In genomic region chr8:125847842-125848241, GRCm38 (mm10) we compare ENCODE assay signal across 13 mouse cellular contexts. TPM values are rescaled to one million over a fixed set of nuclear protein-coding genes. Genes with fewer than 3 reads are reported as not detected.
DNase-seq lines count a peak whose midpoint lies in the region; ATAC-seq and TF ChIP-seq lines count a peak whose summit lies in the region.
"Had no signal": no experiment of that assay in that cellular context is flagged by ENCODE, and none has a peak within 500 bp of the region (broad histone marks: within the 10 kb centered on the region; RNA-seq: fewer than 3 reads in every experiment).

No protein-coding gene starts in this region.

- H3K9me3 ChIP-seq in forebrain, embryonic 12.5 days, result no peaks in the 10 kb centered on the region
- H3K9me3 ChIP-seq in forebrain, embryonic 11.5 days (ENCODE audit: control insufficient read depth, low read length), result no peaks in the 10 kb centered on the region
- H3K9me3 ChIP-seq in CH12.LX (replicated peaks; ENCODE audit: low read length), result no peaks in the 10 kb centered on the region
- H3K9me3 ChIP-seq in hindbrain, embryonic 14.5 days (ENCODE audit: control insufficient read depth, low read length), result no peaks in the 10 kb centered on the region
- no peaks in the 10 kb centered on the region for H3K9me3 ChIP-seq in midbrain, embryonic 15.5 days

- WGBS in forebrain, embryonic 12.5 days, result 55% methylated on average over 12 of the region's 12 CpGs
- 67% methylated on average over 12 of the region's 12 CpGs for WGBS in forebrain, embryonic 11.5 days
- 25% methylated on average over 12 of the region's 12 CpGs for WGBS in hindbrain, embryonic 14.5 days
- WGBS in midbrain, embryonic 15.5 days, result 36% methylated on average over 12 of the region's 12 CpGs

- in situ Hi-C loops in CH12.LX (cut with MboI; ENCODE audit: low pct_ligation_motif_present, low pct_unique_long_range_greater_than_20kb, low sequenced_read_pairs), result no loop called here

- no peak for TF ChIP-seq CTCF in CH12.LX (conservative IDR thresholded peaks at IDR 0.05 in 1 of 2, IDR thresholded peaks at IDR 0.05 in 1 of 2; ENCODE audit: low read depth in 2 of 2, low read length in 2 of 2)

- 0 out of 2 replicates have a peak, but pooled peaks have one; percentile 29 for TF ChIP-seq EP300 in CH12.LX (IDR thresholded peaks at IDR 0.05; ENCODE audit: low read length)

- no peak for DNase-seq in forebrain, embryonic 11.5 days (ENCODE audit: low spot score)
- peak; percentile 37 for DNase-seq in CH12.LX (ENCODE audit: extremely low read depth)
- DNase-seq in hindbrain, embryonic 14.5 days (ENCODE audit: low spot score), result peak; percentile 60
- no peak for DNase-seq in layer of hippocampus, adult 11-12 months (ENCODE audit: low spot score)
- no peak for DNase-seq in right cerebral cortex, postnatal 10 days (ENCODE audit: low spot score in 2 of 2)
- no peak for DNase-seq in cerebellum, adult 9-11 months
- DNase-seq: cerebellum, adult 18-20 months; kidney, postnatal 4 days; lung, adult 18-20 months had no signal

- H3K4me2 ChIP-seq in forebrain, embryonic 12.5 days, result no peak overlapping the region
- H3K4me2 ChIP-seq in forebrain, embryonic 11.5 days (ENCODE audit: low read depth, low read length, severe bottlenecking), result no peak overlapping the region
- no peak overlapping the region; the same call in 1 of the 2 replicates for H3K4me2 ChIP-seq in CH12.LX (ENCODE audit: insufficient read depth, low read depth, poor library complexity, severe bottlenecking)
- H3K4me2 ChIP-seq in hindbrain, embryonic 14.5 days (replicated peaks), result no peak overlapping the region
- no peak overlapping the region for H3K4me2 ChIP-seq in midbrain, embryonic 15.5 days

- no peaks in the 10 kb centered on the region for H3K36me3 ChIP-seq in forebrain, embryonic 12.5 days (replicated peaks)
- H3K36me3 ChIP-seq in forebrain, embryonic 11.5 days (ENCODE audit: control insufficient read depth, insufficient read depth, low read length), result no peaks in the 10 kb centered on the region
- H3K36me3 ChIP-seq in CH12.LX (replicated peaks in 1 of 2; ENCODE audit: control insufficient read depth in 1 of 2, insufficient read depth in 1 of 2, low read length in 1 of 2), result no peaks in the 10 kb centered on the region
- H3K36me3 ChIP-seq in hindbrain, embryonic 14.5 days (replicated peaks; ENCODE audit: control insufficient read depth, insufficient read depth), result peaks cover 14% of the 10 kb centered on the region; the same call in 1 of the 2 replicates
- H3K36me3 ChIP-seq in midbrain, embryonic 15.5 days (replicated peaks), result no peaks in the 10 kb centered on the region
- H3K36me3 ChIP-seq: G1E had no signal

- H3K27me3 ChIP-seq in forebrain, embryonic 12.5 days, result no peaks in the 10 kb centered on the region
- no peaks in the 10 kb centered on the region for H3K27me3 ChIP-seq in forebrain, embryonic 11.5 days (ENCODE audit: control insufficient read depth, insufficient read depth, low read length)
- no peaks in the 10 kb centered on the region for H3K27me3 ChIP-seq in CH12.LX (replicated peaks)
- H3K27me3 ChIP-seq in hindbrain, embryonic 14.5 days (ENCODE audit: control insufficient read depth, insufficient read depth, low read length), result no peaks in the 10 kb centered on the region
- H3K27me3 ChIP-seq in midbrain, embryonic 15.5 days (replicated peaks), result no peaks in the 10 kb centered on the region

- no peak overlapping the region for H3K9ac ChIP-seq in forebrain, embryonic 12.5 days
- no peak overlapping the region for H3K9ac ChIP-seq in forebrain, embryonic 11.5 days (ENCODE audit: low read length)
- no peak overlapping the region for H3K9ac ChIP-seq in CH12.LX (ENCODE audit: insufficient read depth, low read depth)
- H3K9ac ChIP-seq in hindbrain, embryonic 14.5 days, result no peak overlapping the region
- no peak overlapping the region for H3K9ac ChIP-seq in midbrain, embryonic 15.5 days

- H3K4me3 ChIP-seq in forebrain, embryonic 12.5 days (replicated peaks), result no peak overlapping the region
- H3K4me3 ChIP-seq in forebrain, embryonic 11.5 days (ENCODE audit: low read depth, low read length), result no peak overlapping the region
- H3K4me3 ChIP-seq in CH12.LX (replicated peaks in 1 of 3; ENCODE audit: low read depth in 2 of 3, low read length in 2 of 3, poor library complexity in 1 of 3), result no peak overlapping the region
- H3K4me3 ChIP-seq in hindbrain, embryonic 14.5 days (replicated peaks; ENCODE audit: low read length), result no peak overlapping the region
- H3K4me3 ChIP-seq in midbrain, embryonic 15.5 days, result no peak overlapping the region

- H3K79me2 ChIP-seq in CH12.LX (replicated peaks; ENCODE audit: control insufficient read depth, extremely low read depth, insufficient read depth, poor library complexity, severe bottlenecking), result no peaks in the 10 kb centered on the region

- ATAC-seq in forebrain, embryonic 12.5 days (ENCODE audit: low FRiP score), result peak; percentile 39; the same call in 1 of the 2 replicates
- no peak for ATAC-seq in forebrain, embryonic 11.5 days (replicated peaks; ENCODE audit: low FRiP score)
- no peak for ATAC-seq in hindbrain, embryonic 14.5 days (ENCODE audit: low FRiP score)
- peak; percentile 59; the same call in 1 of the 2 replicates for ATAC-seq in midbrain, embryonic 15.5 days (replicated peaks)

- no peak for TF ChIP-seq RAD21 in CH12.LX (IDR thresholded peaks at IDR 0.05; ENCODE audit: low read depth, low read length)

- TF ChIP-seq POLR2A in CH12.LX (IDR thresholded peaks at IDR 0.05; ENCODE audit: low read depth, low read length), result no peak

- peaks cover 23% of the 10 kb centered on the region for H3K4me1 ChIP-seq in forebrain, embryonic 12.5 days
- peaks cover 8% of the 10 kb centered on the region; the same call in 1 of the 2 replicates for H3K4me1 ChIP-seq in forebrain, embryonic 11.5 days (replicated peaks; ENCODE audit: control insufficient read depth, insufficient read depth, low read length)
- H3K4me1 ChIP-seq in CH12.LX (ENCODE audit: control insufficient read depth in 1 of 2, insufficient read depth in 2 of 2), result peaks cover 3 to 8% of the 10 kb centered on the region in 2 experiments; a peak in 2 of 4 replicates
- peaks cover 26% of the 10 kb centered on the region for H3K4me1 ChIP-seq in hindbrain, embryonic 14.5 days (replicated peaks; ENCODE audit: control insufficient read depth, insufficient read depth, low read length)
- peaks cover 20% of the 10 kb centered on the region for H3K4me1 ChIP-seq in midbrain, embryonic 15.5 days

- 0 out of 2 replicates have a peak overlapping the region, but pooled peaks have one; percentile 25 for H3K27ac ChIP-seq in forebrain, embryonic 12.5 days
- no peak overlapping the region for H3K27ac ChIP-seq in forebrain, embryonic 11.5 days (ENCODE audit: low read depth, low read length)
- no peak overlapping the region for H3K27ac ChIP-seq in CH12.LX (ENCODE audit: insufficient read depth, low read depth)
- H3K27ac ChIP-seq in hindbrain, embryonic 14.5 days, result peak overlapping the region; percentile 68
- peak overlapping the region; percentile 43 for H3K27ac ChIP-seq in midbrain, embryonic 15.5 days

- dilution Hi-C loops in CH12.LX (cut with MboI; ENCODE audit: extremely low pct_ligation_motif_present, extremely low pct_unique_long_range_greater_than_20kb, low sequenced_read_pairs), result no loop called here

TF ChIP-seq in CH12.LX, 34 proteins besides CTCF, POLR2A, EP300 and RAD21:
- 0 out of 2 replicates have a peak, but pooled peaks have one; percentile 8 for TF ChIP-seq IRF4 (IDR thresholded peaks at IDR 0.05; ENCODE audit: low read depth, low read length)
- TF ChIP-seq SMC3 (IDR thresholded peaks at IDR 0.05; ENCODE audit: low read depth, low read length), result no peak
- TF ChIP-seq JUN (IDR thresholded peaks at IDR 0.05; ENCODE audit: insufficient read depth, low read depth, low read length), result no peak
- TF ChIP-seq KAT2A (IDR thresholded peaks at IDR 0.05; ENCODE audit: insufficient replicate concordance, low read length), result no peak
- 0 out of 2 replicates have a peak, but pooled peaks have one; percentile 24 for TF ChIP-seq MAX (IDR thresholded peaks at IDR 0.05; ENCODE audit: low read length)
- 0 out of 2 replicates have a peak, but pooled peaks have one; percentile 11 for TF ChIP-seq MXI1 (IDR thresholded peaks at IDR 0.05; ENCODE audit: low read depth, low read length)
- TF ChIP-seq ETS1 (conservative IDR thresholded peaks at IDR 0.05; ENCODE audit: low read depth, low read length), result peak; percentile 18; the same call in 1 of the 2 replicates

RNA-seq across cellular contexts. Expression of gene Pcnx2, which starts 50.3 kb away (rescaled TPM):
- polyA plus RNA-seq in forebrain, embryonic 12.5 days (2016; fragmentation: Nextera tagmentation; extraction: Ambion mirVana), result 1.3 TPM in 2 replicates
- 0.48 and 0.60 TPM in 2 replicates for polyA plus RNA-seq in forebrain, embryonic 11.5 days (2014; fragmentation: Nextera tagmentation; extraction: Ambion mirVana)
- total RNA-seq in CH12.LX (2012; rRNA removed) (not detected in 2 replicates), CH12.LX (2014; rRNA removed) (not detected in 2 replicates)
- polyA plus RNA-seq in CH12.LX (2012; ENCODE audit: insufficient read length, low read depth), result not detected in 2 replicates
- polyA plus RNA-seq in hindbrain, embryonic 14.5 days (2014; fragmentation: Nextera tagmentation; extraction: Ambion mirVana), result 4.2 and 5.1 TPM in 2 replicates
- polyA plus RNA-seq in midbrain, embryonic 15.5 days (2015; fragmentation: Nextera tagmentation; extraction: Ambion mirVana), result 6.2 and 7.5 TPM in 2 replicates
- total RNA-seq: monocyte, adult 5-6 weeks had no signal
- polyA plus RNA-seq: G1E had no signal

Comparison
In these comparisons a context has a peak if more than half of its experiments do, and no peak if none do; other contexts are left out.
1. ATAC-seq: peak in forebrain, embryonic 12.5 days (single experiment) and midbrain, embryonic 15.5 days (single experiment); none in forebrain, embryonic 11.5 days (single experiment) and hindbrain, embryonic 14.5 days (single experiment).
2. H3K27ac ChIP-seq: peak in forebrain, embryonic 12.5 days (single experiment), hindbrain, embryonic 14.5 days (single experiment) and midbrain, embryonic 15.5 days (single experiment); none in forebrain, embryonic 11.5 days (single experiment) and CH12.LX (single experiment).
3. DNase-seq: peak in CH12.LX (single experiment) and hindbrain, embryonic 14.5 days (single experiment); none in forebrain, embryonic 11.5 days (single experiment), layer of hippocampus, adult 11-12 months (single experiment), right cerebral cortex, postnatal 10 days (0 of 2) and cerebellum, adult 9-11 months (single experiment).